Mouse (Mus musculus): ENCODE data around the gene Runx1. TPM values are rescaled to one million over a fixed set of nuclear protein-coding genes. Genes with fewer than 3 reads are reported as not detected.

The Runx1 gene
- polyA plus RNA-seq, 1 experiment from 2014 or later = 4.6 TPM

DNA sequence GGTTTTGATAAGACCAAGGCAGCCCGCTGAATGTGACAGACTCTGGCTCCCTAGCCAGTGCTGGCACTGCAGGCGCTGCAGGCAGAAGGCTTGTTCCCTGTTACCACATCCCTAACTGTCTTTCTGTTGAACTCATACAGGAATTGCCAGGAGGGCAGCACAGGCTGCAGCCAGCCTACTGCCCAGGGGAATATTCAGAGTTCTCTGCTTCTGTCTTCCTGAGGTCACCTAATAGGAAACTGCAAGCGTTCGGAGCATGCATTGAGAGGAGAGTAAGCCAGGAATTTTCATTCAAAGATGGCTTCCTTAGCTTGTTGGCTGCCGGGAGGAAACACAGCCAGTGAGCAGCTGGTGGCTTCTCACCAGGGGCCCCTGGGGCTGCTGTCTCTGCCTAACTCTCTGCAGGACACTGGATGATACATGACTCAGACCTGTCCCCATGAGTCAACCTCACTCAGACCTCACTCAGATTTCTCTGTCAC lies 2.5 kb downstream of the Runx1 start:
- 0 out of 2 replicates have a peak, but pooled peaks have one; percentile 14 for ATAC-seq
- Histone ChIP-seq H3K4me1 (ENCODE audit: insufficient read depth) (peaks cover 53% of the 10 kb centered on the region), H3K4me2 (ENCODE audit: low read depth, low read length) (peak overlapping the region; percentile 80), H3K36me3 (replicated peaks; ENCODE audit: insufficient read depth, low read length) (peaks cover 6% of the 10 kb centered on the region; the same call in 1 of the 2 replicates), H3K9ac (replicated peaks) (peak overlapping the region; percentile 34), H3K9me3 (ENCODE audit: low read length) (no peaks in the 10 kb centered on the region), H3K27me3 (ENCODE audit: insufficient read depth, low read length) (no peaks in the 10 kb centered on the region), H3K4me3 (ENCODE audit: low read depth, low read length) (peak overlapping the region; percentile 71), H3K27ac (ENCODE audit: low read depth) (peak overlapping the region; percentile 89)
- peak; percentile 42 for DNase-seq
- 25% methylated on average over 5 of the region's 5 CpGs for WGBS (ENCODE audit: insufficient replicate concordance)
- TF ChIP-seq CTCF (IDR thresholded peaks at IDR 0.05; ENCODE audit: low read depth) = no peak
- TF ChIP-seq EP300 (IDR thresholded peaks at IDR 0.05; ENCODE audit: low read depth) = no peak

DNA sequence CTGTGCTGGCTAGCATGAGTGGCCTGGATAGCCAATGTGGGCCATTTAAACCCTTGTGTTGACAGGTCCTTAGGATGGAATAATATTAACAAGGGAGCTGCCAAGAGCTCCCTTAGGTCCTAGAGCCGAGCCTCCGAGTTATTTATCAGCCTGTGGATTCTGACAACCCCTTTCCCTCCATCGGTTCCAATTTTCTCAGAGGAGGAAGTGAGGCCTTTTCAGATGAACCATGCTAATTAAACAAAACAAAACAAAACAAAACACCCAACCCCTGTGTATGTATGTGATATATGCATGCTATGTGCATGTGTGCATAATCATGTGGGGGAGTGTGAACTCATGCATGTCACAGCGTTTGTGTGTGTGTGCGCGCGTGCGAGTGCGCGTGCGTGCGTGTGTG lies 3.3 kb downstream of the Runx1 start:
- WGBS (ENCODE audit: insufficient replicate concordance) = 72% methylated on average over 12 of the region's 12 CpGs
- ATAC-seq = no peak
- H3K4me1 ChIP-seq (ENCODE audit: insufficient read depth) = peaks cover 57% of the 10 kb centered on the region
- H3K27me3 ChIP-seq (ENCODE audit: insufficient read depth, low read length) = no peaks in the 10 kb centered on the region
- no peak for DNase-seq
- H3K4me2 ChIP-seq (ENCODE audit: low read depth, low read length) = peak overlapping the region; percentile 80
- peaks cover 6% of the 10 kb centered on the region; the same call in 1 of the 2 replicates for H3K36me3 ChIP-seq (replicated peaks; ENCODE audit: insufficient read depth, low read length)
- peak overlapping the region; percentile 1; the same call in 1 of the 2 replicates for H3K9ac ChIP-seq (replicated peaks)
- TF ChIP-seq EP300 (IDR thresholded peaks at IDR 0.05; ENCODE audit: low read depth) (no peak), CTCF (IDR thresholded peaks at IDR 0.05; ENCODE audit: low read depth) (no peak)
- no peaks in the 10 kb centered on the region for H3K9me3 ChIP-seq (ENCODE audit: low read length)
- H3K4me3 ChIP-seq (ENCODE audit: low read depth, low read length) = no peak overlapping the region
- peak overlapping the region; percentile 64 for H3K27ac ChIP-seq (ENCODE audit: low read depth)

DNA sequence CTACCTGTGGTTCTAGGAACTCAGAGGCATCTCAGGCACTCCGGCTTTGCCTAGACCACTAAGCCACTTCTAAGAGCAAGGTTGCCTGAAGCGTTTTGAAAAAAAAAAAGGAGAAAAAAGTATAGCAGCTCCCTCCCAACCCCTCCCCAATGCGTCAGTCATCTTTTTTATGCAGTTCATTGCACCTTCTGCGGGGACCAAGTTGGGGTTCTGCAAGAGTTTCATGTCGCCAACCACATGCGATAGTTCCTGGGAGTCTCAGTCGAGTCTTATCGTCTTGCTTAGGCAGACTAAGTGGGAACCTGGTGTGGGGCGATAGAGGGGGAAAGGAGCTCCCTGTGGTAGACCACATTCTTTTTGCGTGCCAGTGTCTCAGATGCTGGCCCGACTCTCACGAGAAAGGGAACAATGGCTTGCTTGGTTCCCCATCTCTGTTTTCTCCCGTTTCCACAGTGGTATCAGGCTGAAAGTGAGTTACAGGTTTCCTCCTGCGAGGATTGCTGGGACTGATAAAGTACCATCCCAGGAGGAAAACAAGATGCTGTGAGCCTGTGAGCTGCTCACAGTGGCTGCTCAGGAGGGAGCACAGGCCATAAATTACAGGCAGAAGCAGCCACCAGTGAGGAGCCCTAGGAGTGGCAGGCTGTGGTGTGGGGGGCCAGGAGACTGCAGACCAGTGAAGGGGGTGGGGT lies 3.9 kb downstream of the Runx1 start:
- H3K4me3 ChIP-seq (ENCODE audit: low read depth, low read length) = 0 out of 2 replicates have a peak overlapping the region, but pooled peaks have one; percentile 6
- peaks cover 55% of the 10 kb centered on the region for H3K4me1 ChIP-seq (ENCODE audit: insufficient read depth)
- peaks cover 8% of the 10 kb centered on the region; the same call in 1 of the 2 replicates for H3K36me3 ChIP-seq (replicated peaks; ENCODE audit: insufficient read depth, low read length)
- no peaks in the 10 kb centered on the region for H3K9me3 ChIP-seq (ENCODE audit: low read length)
- ATAC-seq = peak; percentile 72
- H3K27ac ChIP-seq (ENCODE audit: low read depth) = peak overlapping the region; percentile 64
- TF ChIP-seq CTCF (IDR thresholded peaks at IDR 0.05; ENCODE audit: low read depth) = no peak
- TF ChIP-seq EP300 (IDR thresholded peaks at IDR 0.05; ENCODE audit: low read depth) = peak; percentile 93
- no peaks in the 10 kb centered on the region for H3K27me3 ChIP-seq (ENCODE audit: insufficient read depth, low read length)
- H3K4me2 ChIP-seq (ENCODE audit: low read depth, low read length) = peak overlapping the region; percentile 80
- WGBS (ENCODE audit: insufficient replicate concordance) = 29% methylated on average over 14 of the region's 14 CpGs
- H3K9ac ChIP-seq (replicated peaks) = peak overlapping the region; percentile 1; the same call in 1 of the 2 replicates
- DNase-seq = peak; percentile 68

DNA sequence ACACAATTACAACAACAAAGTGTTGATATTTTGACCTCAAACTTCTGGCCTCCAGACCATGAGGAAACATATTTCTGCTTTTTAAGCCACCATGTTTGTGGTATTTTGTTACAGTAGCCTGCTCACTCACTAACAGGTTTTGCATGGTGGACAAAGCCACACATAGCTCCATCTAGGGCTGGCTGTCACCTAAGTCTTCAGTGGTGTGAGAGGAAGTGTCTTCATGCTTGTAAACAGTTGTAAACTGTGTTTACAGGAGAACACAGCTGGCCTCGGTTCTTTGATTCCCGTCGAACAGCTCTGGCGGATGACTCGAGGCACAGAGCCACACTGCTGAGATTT lies 4.4 kb downstream of the Runx1 start:
- H3K4me2 ChIP-seq (ENCODE audit: low read depth, low read length) = peak overlapping the region; percentile 80
- ATAC-seq (no peak), DNase-seq (no peak)
- no peak for TF ChIP-seq EP300 (IDR thresholded peaks at IDR 0.05; ENCODE audit: low read depth)
- no peak for TF ChIP-seq CTCF (IDR thresholded peaks at IDR 0.05; ENCODE audit: low read depth)
- peaks cover 50% of the 10 kb centered on the region for H3K4me1 ChIP-seq (ENCODE audit: insufficient read depth)
- no peak overlapping the region for H3K4me3 ChIP-seq (ENCODE audit: low read depth, low read length)
- WGBS (ENCODE audit: insufficient replicate concordance) = 35% methylated on average over 5 of the region's 5 CpGs
- peaks cover 8% of the 10 kb centered on the region; the same call in 1 of the 2 replicates for H3K36me3 ChIP-seq (replicated peaks; ENCODE audit: insufficient read depth, low read length)
- H3K9me3 ChIP-seq (ENCODE audit: low read length) = no peaks in the 10 kb centered on the region
- no peaks in the 10 kb centered on the region for H3K27me3 ChIP-seq (ENCODE audit: insufficient read depth, low read length)
- no peak overlapping the region for H3K9ac ChIP-seq (replicated peaks)
- H3K27ac ChIP-seq (ENCODE audit: low read depth) = peak overlapping the region; percentile 64

DNA sequence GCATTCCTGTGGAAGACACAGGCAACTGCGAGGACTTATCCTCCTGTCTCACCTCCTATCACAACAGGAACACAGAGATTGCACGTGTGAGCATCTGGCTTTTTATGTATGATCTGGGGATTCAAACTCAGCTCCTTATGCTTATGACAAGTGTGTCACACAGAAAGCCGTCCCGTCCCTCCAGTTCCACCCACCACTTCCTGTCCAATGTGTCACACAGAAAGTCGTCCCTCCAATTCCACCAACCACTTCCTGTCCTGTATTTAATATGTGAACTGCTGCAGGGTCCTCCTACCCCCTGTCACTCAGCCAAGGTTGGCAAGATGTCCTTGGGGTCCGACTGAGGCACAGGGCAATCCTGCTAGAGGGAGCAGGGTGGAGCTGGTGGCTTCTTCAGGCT lies 5.5 kb downstream of the Runx1 start:
- Histone ChIP-seq H3K9ac (replicated peaks) (no peak overlapping the region), H3K4me3 (ENCODE audit: low read depth, low read length) (no peak overlapping the region), H3K27ac (ENCODE audit: low read depth) (no peak overlapping the region), H3K27me3 (ENCODE audit: insufficient read depth, low read length) (no peaks in the 10 kb centered on the region), H3K36me3 (replicated peaks; ENCODE audit: insufficient read depth, low read length) (peaks cover 8% of the 10 kb centered on the region; the same call in 1 of the 2 replicates), H3K4me2 (ENCODE audit: low read depth, low read length) (no peak overlapping the region), H3K4me1 (ENCODE audit: insufficient read depth) (peaks cover 46% of the 10 kb centered on the region), H3K9me3 (ENCODE audit: low read length) (no peaks in the 10 kb centered on the region)
- WGBS (ENCODE audit: insufficient replicate concordance) = 57% methylated on average over 6 of the region's 6 CpGs
- no peak for TF ChIP-seq CTCF (IDR thresholded peaks at IDR 0.05; ENCODE audit: low read depth)
- no peak for TF ChIP-seq EP300 (IDR thresholded peaks at IDR 0.05; ENCODE audit: low read depth)
- DNase-seq (no peak), ATAC-seq (no peak)

DNA sequence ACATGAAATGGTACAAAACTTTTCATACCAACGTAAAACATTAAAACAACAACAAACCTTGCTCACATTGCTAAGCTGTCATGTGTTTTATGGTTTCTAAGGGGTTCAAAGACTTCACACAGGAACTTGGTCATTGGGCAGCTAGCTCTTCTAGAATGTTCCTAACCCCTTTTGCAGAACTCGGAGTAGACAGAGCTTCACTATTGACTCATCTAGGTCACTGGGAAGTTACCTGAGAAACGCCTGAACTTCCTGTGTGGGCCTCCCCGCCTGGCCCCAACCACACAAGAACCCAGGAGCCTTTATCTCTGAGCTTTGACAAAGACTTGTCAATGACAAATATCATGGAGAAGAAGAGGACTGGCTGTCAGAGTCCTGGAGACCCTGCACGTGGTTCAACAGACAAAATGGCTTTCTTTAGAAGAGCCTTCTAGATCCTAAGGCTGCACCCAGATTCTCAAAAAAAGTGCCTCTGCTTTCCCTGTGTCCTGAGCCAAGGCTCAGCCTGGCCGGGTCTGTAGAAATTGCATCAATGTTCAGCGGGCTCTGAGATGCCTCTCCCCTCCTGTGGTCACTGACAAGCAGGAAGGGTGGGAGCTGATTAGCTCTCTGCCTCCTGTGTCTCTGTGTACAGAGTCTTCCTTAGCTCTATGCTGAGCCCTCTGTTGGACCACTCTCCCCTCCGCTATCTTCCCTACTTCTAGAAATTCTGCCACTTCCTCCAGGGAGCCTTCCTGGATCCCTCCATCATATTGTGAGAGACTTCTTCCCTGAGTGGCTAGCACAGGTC lies 7.3 kb downstream of the Runx1 start:
- Histone ChIP-seq H3K9ac (replicated peaks) (no peak overlapping the region), H3K36me3 (replicated peaks; ENCODE audit: insufficient read depth, low read length) (peaks cover 8% of the 10 kb centered on the region; the same call in 1 of the 2 replicates), H3K27ac (ENCODE audit: low read depth) (peak overlapping the region; percentile 34; the same call in 1 of the 2 replicates), H3K9me3 (ENCODE audit: low read length) (no peaks in the 10 kb centered on the region), H3K4me2 (ENCODE audit: low read depth, low read length) (peak overlapping the region; percentile 2), H3K4me3 (ENCODE audit: low read depth, low read length) (no peak overlapping the region), H3K27me3 (ENCODE audit: insufficient read depth, low read length) (no peaks in the 10 kb centered on the region), H3K4me1 (ENCODE audit: insufficient read depth) (peaks cover 49% of the 10 kb centered on the region)
- 35% methylated on average over 8 of the region's 8 CpGs for whole genome bisulfite sequencing (ENCODE audit: insufficient replicate concordance)
- ATAC-seq = peak; percentile 36
- no peak for DNase-seq
- TF ChIP-seq CTCF (IDR thresholded peaks at IDR 0.05; ENCODE audit: low read depth) (no peak), EP300 (IDR thresholded peaks at IDR 0.05; ENCODE audit: low read depth) (no peak)

All from liver, postnatal 0 days (tissue).